Mouse (Mus musculus): ENCODE measurements around the gene Prtn3.

Prtn3 gene

GRCm38 (mm10) chr10:79874290-79874862, at the start of gene Prtn3, which contains the start of gene Plppr3:
Gene Prtn3 (plus strand): TSS chr10:79874476.
Gene Plppr3 (minus strand): TSS chr10:79874634.
- peak; percentile 47 to 54 for DNase-seq

DNA sequence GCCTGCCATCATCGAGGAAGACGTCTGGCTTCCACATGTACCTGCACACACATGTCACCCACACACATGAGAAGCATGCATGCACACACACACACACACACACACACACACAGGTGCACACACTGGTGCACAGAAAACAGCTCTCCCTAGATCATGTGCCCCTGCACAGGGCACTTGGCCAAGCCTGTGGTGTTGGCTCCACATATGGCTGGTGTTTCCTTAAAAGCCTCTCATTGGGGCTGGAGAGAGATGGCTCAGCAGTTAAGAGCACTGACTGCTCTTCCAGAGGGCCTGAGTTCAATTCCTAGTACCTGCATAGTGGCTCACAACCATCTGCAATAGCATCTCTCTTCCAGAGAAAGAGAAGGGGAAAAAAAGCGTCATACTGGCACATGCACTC, 42.7 kb upstream of the Prtn3 start:
- DNase-seq, result no peak

- DNase-seq, result no peak
These were observed 42.1 kb upstream of the Prtn3 start for GRCm38 (mm10) chr10:79832026-79832785.

DNA sequence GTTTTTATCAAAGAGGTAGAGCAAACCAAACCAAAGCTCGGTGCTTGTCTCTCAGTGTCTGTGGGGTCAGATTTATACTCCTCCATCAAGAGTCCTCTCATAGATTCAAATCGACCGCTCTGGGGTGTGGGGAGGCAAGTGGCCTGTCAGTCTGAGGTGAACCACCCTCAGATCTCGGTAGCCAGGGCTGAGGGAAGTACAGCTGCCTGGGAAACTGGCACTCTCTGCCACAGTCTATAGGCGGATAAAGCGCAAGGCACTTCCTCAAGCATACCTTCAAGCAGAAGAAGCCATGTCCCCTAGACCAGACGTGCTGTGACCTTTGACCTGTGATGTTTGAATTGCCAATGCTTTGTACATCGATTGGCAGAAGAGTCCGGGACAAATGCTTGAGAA, 41.5 kb upstream of the Prtn3 start:
- DNase-seq, result no peak

- peak; percentile 81 to 86 for DNase-seq
These were observed 39.4 kb upstream of the Prtn3 start for GRCm38 (mm10) chr10:79834769-79835398.

- no peak for DNase-seq
These were observed 37.4 kb upstream of the Prtn3 start for GRCm38 (mm10) chr10:79836918-79837317.

DNA sequence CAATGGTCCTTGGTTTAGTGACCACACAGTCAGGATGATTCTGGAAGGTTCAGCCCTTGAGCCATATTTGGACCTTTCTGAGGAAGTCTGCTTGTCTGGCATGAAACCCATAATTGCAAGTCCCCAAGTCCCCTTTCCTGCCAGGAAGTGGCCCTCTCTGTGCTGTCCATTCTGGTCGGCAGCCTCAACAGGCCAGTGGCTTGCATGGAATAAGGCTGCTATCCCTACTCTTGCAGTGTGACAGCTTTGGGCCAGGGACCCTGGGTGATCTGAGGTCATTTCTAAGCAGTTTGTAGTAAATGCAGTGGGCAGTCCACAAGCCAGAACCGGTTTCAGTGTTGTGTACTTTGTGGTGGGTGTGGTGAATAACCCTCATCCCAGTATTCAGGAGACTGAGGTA, 36.1 kb upstream of the Prtn3 start:
- DNase-seq, result no peak

GRCm38 (mm10) chr10:79840091-79840490, 34.2 kb upstream of the Prtn3 start:
- DNase-seq, result no peak

DNA sequence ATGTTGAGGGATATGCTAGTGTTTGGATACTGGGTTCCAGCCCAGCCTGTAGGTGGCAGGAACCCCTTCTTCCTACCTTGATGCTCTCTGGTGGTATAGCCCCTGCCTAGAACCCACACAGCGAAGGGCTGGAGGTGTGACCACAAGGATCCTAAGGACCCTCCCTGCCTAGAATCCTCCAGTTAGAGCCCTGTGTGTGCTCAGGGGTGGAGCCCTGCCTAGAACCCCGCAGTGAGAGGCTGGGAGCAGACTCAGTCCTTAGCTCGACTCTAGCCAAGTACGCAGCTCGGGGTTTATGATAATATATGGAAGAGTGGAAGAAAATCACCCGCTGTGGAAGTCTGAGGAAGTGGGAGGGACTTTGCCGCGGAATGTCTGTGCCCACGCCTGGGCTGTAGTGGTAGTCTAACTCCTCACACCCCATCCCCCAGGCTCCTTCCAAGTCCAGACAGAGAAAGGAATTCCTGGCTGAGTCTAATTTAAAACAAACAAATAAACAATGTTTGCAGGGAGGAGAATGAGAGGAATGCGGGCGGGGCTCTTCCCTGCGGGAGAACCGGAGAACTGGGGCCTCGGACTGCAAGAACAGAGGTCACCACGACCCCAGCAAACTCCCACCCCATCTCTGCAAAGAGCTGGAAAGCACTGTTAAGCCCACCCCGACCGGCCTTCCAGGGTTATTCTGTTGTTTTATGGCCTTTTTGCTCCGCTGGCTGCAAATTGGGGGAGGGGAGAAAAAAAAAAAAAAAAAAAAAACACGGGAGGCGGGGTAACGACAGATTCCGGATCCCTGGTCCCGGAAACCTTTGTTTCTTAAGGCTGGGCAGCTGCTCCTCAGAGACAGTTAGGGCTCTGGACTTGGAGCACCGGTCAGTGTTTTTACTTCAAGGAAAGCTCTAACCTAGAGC, 33.4 kb upstream of the Prtn3 start:
- peak; percentile 86 to 91 for DNase-seq

GRCm38 (mm10) chr10:79842322-79842721, 32.0 kb upstream of the Prtn3 start:
- DNase-seq, result no peak

DNA sequence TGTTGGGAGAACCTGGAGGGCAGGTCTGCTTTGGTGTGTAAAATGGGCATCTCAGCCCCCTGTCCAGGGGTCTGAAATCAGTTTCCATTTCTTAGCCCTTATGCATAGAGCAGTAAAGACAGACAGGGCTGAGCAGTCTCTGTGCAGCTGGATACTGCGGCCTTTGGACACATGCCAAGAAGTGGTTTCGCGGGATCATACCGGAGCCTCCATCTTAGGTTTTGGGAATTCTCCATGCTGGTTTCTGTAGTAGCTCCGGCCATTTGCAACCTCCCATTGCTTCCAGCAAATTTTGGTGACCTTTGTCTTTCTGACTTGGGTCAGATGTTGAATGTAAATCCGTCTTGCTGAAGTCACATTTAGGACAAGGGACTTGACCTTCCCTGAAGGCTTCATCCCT, 30.8 kb upstream of the Prtn3 start:
- peak in 1 of 2 experiments; percentile 49 for DNase-seq

DNA sequence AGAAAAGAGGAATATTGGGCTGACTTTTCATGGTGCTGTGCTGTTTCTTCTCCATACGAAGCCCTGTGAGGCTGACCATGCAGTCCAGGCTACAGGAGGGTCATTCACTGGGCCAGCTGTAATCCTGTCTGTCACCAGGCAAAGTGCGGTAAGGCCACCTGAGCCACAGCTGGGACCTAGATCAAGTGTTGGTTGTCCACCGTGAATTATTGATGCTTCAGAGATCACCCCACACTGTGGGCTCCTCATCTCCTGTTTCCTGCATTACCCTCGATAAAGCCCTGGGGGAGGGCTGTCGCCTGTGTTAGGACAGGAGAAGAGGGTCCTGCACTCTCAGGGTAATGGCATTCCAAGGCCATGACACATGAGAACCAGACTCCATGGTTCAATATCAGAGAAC, 27.7 kb upstream of the Prtn3 start:
- no peak for DNase-seq

DNA sequence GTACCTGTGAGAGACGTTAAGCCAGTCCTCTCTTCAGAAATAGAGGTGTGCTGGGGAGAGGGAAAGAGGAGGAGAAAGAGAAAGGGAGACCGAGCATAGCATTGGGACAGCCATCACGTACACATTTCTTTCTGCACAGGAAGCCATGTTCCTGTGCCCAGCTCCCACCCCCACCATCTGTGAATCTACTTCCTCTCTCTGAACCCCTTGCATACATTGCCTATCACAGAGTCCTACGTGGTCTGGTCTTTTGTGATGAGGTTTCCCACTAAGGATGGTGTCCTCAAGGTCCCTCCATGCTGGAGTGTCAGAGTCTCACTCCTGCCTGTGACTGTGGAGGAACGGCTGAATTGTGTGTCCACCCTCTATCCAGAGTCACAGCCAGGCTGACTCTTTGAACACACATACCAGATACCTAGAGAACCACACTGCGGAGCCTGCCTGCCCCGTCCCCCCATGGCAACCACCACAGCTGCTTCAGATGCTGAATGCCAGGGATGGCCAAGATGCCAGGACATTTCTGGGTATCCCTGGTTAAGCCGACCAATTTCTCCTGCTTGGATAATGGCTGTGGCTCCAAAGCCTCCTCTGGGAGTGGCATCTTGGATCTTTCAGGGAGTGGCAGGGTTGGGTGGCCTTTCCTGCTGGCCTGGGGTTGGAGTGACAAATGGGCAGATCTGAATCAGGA, 24.2 kb upstream of the Prtn3 start:
- peak; percentile 22 to 24 for DNase-seq

- DNase-seq, result no peak
These were observed 22.6 kb upstream of the Prtn3 start for GRCm38 (mm10) chr10:79851653-79852052.

- DNase-seq, result peak; percentile 74 to 84
These were observed 22.0 kb upstream of the Prtn3 start for GRCm38 (mm10) chr10:79852107-79852789.

GRCm38 (mm10) chr10:79852827-79853226, 21.4 kb upstream of the Prtn3 start:
- no peak for DNase-seq

DNA sequence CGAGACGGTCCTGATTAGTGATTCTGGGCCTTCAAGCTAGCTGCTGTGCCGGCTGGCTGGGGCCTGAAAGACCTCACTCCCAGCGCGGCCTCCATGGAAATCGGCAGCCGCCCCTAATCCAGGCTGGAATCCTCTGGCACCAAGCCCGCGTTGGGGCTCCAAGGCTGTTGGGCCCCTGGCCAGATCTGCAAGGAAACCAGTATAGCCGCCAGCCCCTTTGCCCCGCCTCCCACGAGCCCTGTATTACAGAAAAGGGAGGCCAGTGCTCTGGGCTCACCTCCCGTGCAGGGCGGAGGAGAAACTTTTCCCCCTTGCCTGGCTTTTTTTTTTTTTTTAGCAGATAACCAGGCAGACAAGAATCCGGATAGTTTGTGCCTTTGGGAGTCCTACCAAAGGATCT, 20.9 kb upstream of the Prtn3 start:
- DNase-seq, result peak; percentile 98

- DNase-seq, result peak; percentile 99 to 100
These were observed 20.1 kb upstream of the Prtn3 start, which contains the start of gene Ptbp1 for GRCm38 (mm10) chr10:79853860-79854795. Gene Ptbp1 (plus strand): TSS chr10:79854427.

- DNase-seq, result peak; percentile 84 to 87
These were observed 19.3 kb upstream of the Prtn3 start for GRCm38 (mm10) chr10:79854801-79855541.
